Comparison of ENCODE assay signal across 7 mouse cellular contexts in the genomic region with DNA sequence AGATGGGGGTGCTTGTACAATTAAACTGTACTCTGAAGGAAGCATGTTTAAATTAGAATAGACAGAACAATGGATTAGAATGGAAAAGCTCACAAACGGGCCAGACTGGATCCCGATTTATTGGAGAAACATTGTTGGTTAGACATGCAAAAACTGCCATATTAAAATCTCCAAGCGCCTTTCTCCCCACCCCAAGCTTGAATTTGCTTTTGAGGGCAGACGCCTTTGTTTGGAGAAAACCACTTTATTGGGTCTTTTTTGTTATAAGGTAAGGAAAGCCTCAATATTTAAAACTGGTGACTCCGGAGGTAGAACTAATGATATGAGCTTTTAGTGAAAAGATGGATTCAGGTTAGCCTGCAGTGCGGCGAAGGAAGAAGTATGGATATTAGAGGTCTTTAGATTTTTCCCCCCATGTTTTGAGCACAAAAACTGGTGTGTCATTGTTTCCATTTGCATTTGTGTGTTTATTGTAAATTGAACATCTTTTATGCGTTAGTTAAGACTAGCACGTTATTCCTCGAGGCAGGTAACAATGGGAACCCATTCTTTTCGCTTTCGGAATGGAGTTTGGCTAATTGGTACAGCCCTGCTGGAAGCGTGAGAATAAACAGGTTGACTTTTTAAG. TPM values are rescaled to one million over a fixed set of nuclear protein-coding genes. Genes with fewer than 3 reads are reported as not detected.
DNase-seq lines count a peak whose midpoint lies in the region; ATAC-seq and TF ChIP-seq lines count a peak whose summit lies in the region.

No protein-coding gene starts in this region.

- ATAC-seq in kidney, postnatal 0 days (replicated peaks; ENCODE audit: low FRiP score, low read depth), result no peak
- no peak for ATAC-seq in liver, embryonic 12.5 days
- no peak for ATAC-seq in inflammation-experienced regulatory T-cells, adult 6 months

- DNase-seq in kidney, postnatal 0 days (ENCODE audit: low spot score), result peak; percentile 13
- no peak for DNase-seq in kidney, postnatal 25 days
- peak; percentile 9 for DNase-seq in NIH3T3 (ENCODE audit: low read depth)
- DNase-seq in forebrain, embryonic 10.5 days (ENCODE audit: extremely low spot score, low spot score), result peak; percentile 13
- no peak for DNase-seq in right cerebral cortex, postnatal 4 days

- peak overlapping the region; percentile 93 for H3K27ac ChIP-seq in kidney, postnatal 0 days
- peak overlapping the region; percentile 93 for H3K27ac ChIP-seq in forebrain, embryonic 10.5 days
- peak overlapping the region; percentile 90 for H3K27ac ChIP-seq in liver, embryonic 12.5 days

- WGBS in kidney, postnatal 0 days, result 32% methylated on average over 13 of the region's 13 CpGs
- 20% methylated on average over 13 of the region's 13 CpGs for WGBS in forebrain, embryonic 10.5 days
- WGBS in liver, embryonic 12.5 days (ENCODE audit: insufficient replicate concordance), result 14% methylated on average over 13 of the region's 13 CpGs

- H3K9ac ChIP-seq in kidney, postnatal 0 days (ENCODE audit: low read depth, low read length), result peak overlapping the region; percentile 60
- H3K9ac ChIP-seq in liver, embryonic 12.5 days, result peak overlapping the region; percentile 60

- peak overlapping the region; percentile 57 for H3K4me2 ChIP-seq in kidney, postnatal 0 days (ENCODE audit: low read length)
- H3K4me2 ChIP-seq in liver, embryonic 12.5 days, result peak overlapping the region; percentile 72

- H3K9me3 ChIP-seq in kidney, postnatal 0 days (replicated peaks; ENCODE audit: low read length), result no peaks in the 10 kb centered on the region
- peaks cover 3% of the 10 kb centered on the region; the same call in 1 of the 2 replicates for H3K9me3 ChIP-seq in forebrain, embryonic 10.5 days
- no peaks in the 10 kb centered on the region for H3K9me3 ChIP-seq in liver, embryonic 12.5 days (replicated peaks)

- H3K36me3 ChIP-seq in kidney, postnatal 0 days (ENCODE audit: insufficient read depth, low read length), result no peaks in the 10 kb centered on the region
- H3K36me3 ChIP-seq in forebrain, embryonic 10.5 days (replicated peaks), result peaks cover 24% of the 10 kb centered on the region
- H3K36me3 ChIP-seq in liver, embryonic 12.5 days, result peaks cover 2% of the 10 kb centered on the region; the same call in 1 of the 2 replicates

- H3K4me1 ChIP-seq in kidney, postnatal 0 days (replicated peaks; ENCODE audit: insufficient read depth, low read length), result no peaks in the 10 kb centered on the region
- 0 out of 2 replicates have a peak, but pooled peaks cover 4% of the 10 kb centered on the region for H3K4me1 ChIP-seq in forebrain, embryonic 10.5 days
- H3K4me1 ChIP-seq in liver, embryonic 12.5 days, result peaks cover 12% of the 10 kb centered on the region

- TF ChIP-seq CTCF in kidney, postnatal 0 days (IDR thresholded peaks at IDR 0.05; ENCODE audit: low read depth), result no peak

- no peaks in the 10 kb centered on the region for H3K27me3 ChIP-seq in kidney, postnatal 0 days (ENCODE audit: insufficient read depth, low read length)
- H3K27me3 ChIP-seq in forebrain, embryonic 10.5 days (ENCODE audit: poor library complexity, severe bottlenecking), result peaks cover 48% of the 10 kb centered on the region
- 0 out of 2 replicates have a peak, but pooled peaks cover 5% of the 10 kb centered on the region for H3K27me3 ChIP-seq in liver, embryonic 12.5 days (replicated peaks)

- peak overlapping the region; percentile 60 for H3K4me3 ChIP-seq in kidney, postnatal 0 days (replicated peaks; ENCODE audit: low read depth, low read length)
- H3K4me3 ChIP-seq in forebrain, embryonic 10.5 days, result peak overlapping the region; percentile 64
- peak overlapping the region; percentile 68 for H3K4me3 ChIP-seq in liver, embryonic 12.5 days

RNA-seq across cellular contexts. Expression of a gene that starts 1.8 kb away (rescaled TPM):
- 27.1 and 28.5 TPM in 2 replicates for polyA plus RNA-seq in kidney, postnatal 0 days (2015; fragmentation: Nextera tagmentation; extraction: Ambion mirVana)
- 55.2 and 61.4 TPM in 2 replicates for polyA plus RNA-seq in forebrain, embryonic 10.5 days (2016; fragmentation: Nextera tagmentation; extraction: Ambion mirVana)
- 25.7 and 26.0 TPM in 2 replicates for polyA plus RNA-seq in liver, embryonic 12.5 days (2016; fragmentation: Nextera tagmentation; extraction: Ambion mirVana)
- 10 to 100 TPM; 32.7 to 68.5 (median 67.2) TPM for polyA plus RNA-seq in inflammation-experienced regulatory T-cells, adult 6 months (2017; shearing (Covaris generic))

Comparison
In these comparisons a context has a peak if more than half of its experiments do, and no peak if none do; other contexts are left out.
1. DNase-seq: peak in kidney, postnatal 0 days (single experiment), NIH3T3 (single experiment) and forebrain, embryonic 10.5 days (single experiment); none in kidney, postnatal 25 days (0 of 2) and right cerebral cortex, postnatal 4 days (single experiment).
2. Peak in every context shown above with its lines, with median percentiles within 50 percentile points of each other: H3K27ac ChIP-seq and H3K4me3 ChIP-seq.